Mouse (Mus musculus) midbrain, embryonic 16.5 days (tissue): ENCODE results near the gene Limd2. TPM values are rescaled to one million over a fixed set of nuclear protein-coding genes. Genes with fewer than 3 reads are reported as not detected.
"Not testable (repeated sequence)": the region's sequence is repeated elsewhere in the genome, so short reads cannot be mapped to it uniquely, and the experiment has no call there.

Experiments used
- ATAC-seq: fragments of 200-750 bp; cut with Nextera tagmentation; 2 replicates; pipeline ENCODE4 v1.8.0; 2017; ENCODE audit warnings: moderate TSS enrichment
- H3K27ac ChIP-seq: fragments of 300-500 bp; sonication (generic); 2 replicates; pipeline ENCODE4 v1.5.1; 2014; ENCODE audit warnings: mild to moderate bottlenecking, low read length, mixed read lengths
- H3K27me3 ChIP-seq: fragments of 300-500 bp; sonication (generic); 2 replicates; pipeline ENCODE4 v1.6.1; 2014; ENCODE audit warnings: low read depth, low read length, mixed read lengths; ENCODE audit not compliant: control insufficient read depth, insufficient read depth
- H3K36me3 ChIP-seq: fragments of 300-500 bp; sonication (generic); 2 replicates; pipeline ENCODE4 v1.6.1; 2014; ENCODE audit warnings: mild to moderate bottlenecking, low read length, moderate library complexity, mixed read lengths; ENCODE audit not compliant: control insufficient read depth, insufficient read depth
- H3K4me1 ChIP-seq: fragments of 300-500 bp; sonication (generic); 2 replicates; pipeline ENCODE4 v1.6.1; 2014; ENCODE audit warnings: mild to moderate bottlenecking, low read length, mixed read lengths; ENCODE audit not compliant: control insufficient read depth, insufficient read depth
- H3K4me2 ChIP-seq: fragments of 300-500 bp; sonication (generic); 2 replicates; pipeline ENCODE4 v1.6.1; 2014; ENCODE audit warnings: mild to moderate bottlenecking, low read length, mixed read lengths
- H3K4me3 ChIP-seq: fragments of 300-500 bp; sonication (generic); 2 replicates; pipeline ENCODE4 v1.5.1; 2014; ENCODE audit warnings: low read depth, mild to moderate bottlenecking, low read length, moderate library complexity, mixed read lengths
- H3K9ac ChIP-seq: fragments of 300-500 bp; sonication (generic); 2 replicates; pipeline ENCODE4 v1.6.1; 2014; ENCODE audit warnings: low read depth, low read length, mixed read lengths
- H3K9me3 ChIP-seq: fragments of 300-500 bp; sonication (generic); replicated peaks from 2 replicates; pipeline ENCODE4 v1.6.1; 2014; ENCODE audit warnings: mild to moderate bottlenecking, low read length, mixed read lengths; ENCODE audit not compliant: control insufficient read depth, poor library complexity, severe bottlenecking
- WGBS: fragments of 180-500 bp; shearing (Covaris S2); extraction: QIAGEN DNeasy Blood & Tissue Kit; methylation state at CpG from one replicate; pipeline ENCODE4 v1.1.7; 2014; 5-methylcytosine and 5-hydroxymethylcytosine counted together
- polyA plus RNA-seq: library from polyadenylated mRNA; unstranded; fragments of >200 nt; fragmentation: Nextera tagmentation; extraction: Ambion mirVana; gene quantifications from 2 replicates; pipeline ENCODE4 v1.2.1, GENCODE M21; 2015

Gene Limd2
- polyA plus RNA-seq, 1 experiment from 2014 or later = 143 TPM

GRCm38 (mm10) chr11:106154091-106154490 is 6.6 kb downstream of the Limd2 start:
- no peak for ATAC-seq
- 75% methylated on average over 5 of the region's 5 CpGs for WGBS
- H3K27ac ChIP-seq = no peak overlapping the region
- no peak overlapping the region for H3K4me3 ChIP-seq
- H3K27me3 ChIP-seq = no peaks in the 10 kb centered on the region
- peaks cover 12% of the 10 kb centered on the region; the same call in 1 of the 2 replicates for H3K4me1 ChIP-seq
- no peak overlapping the region for H3K9ac ChIP-seq
- H3K4me2 ChIP-seq = no peak overlapping the region
- H3K9me3 ChIP-seq = no peaks in the 10 kb centered on the region
- H3K36me3 ChIP-seq = peaks cover 44% of the 10 kb centered on the region

- Histone ChIP-seq H3K27ac (no peak overlapping the region), H3K4me1 (no peaks in the 10 kb centered on the region; the same call in 1 of the 2 replicates), H3K27me3 (no peaks in the 10 kb centered on the region), H3K4me3 (no peak overlapping the region), H3K36me3 (peaks cover 44% of the 10 kb centered on the region), H3K4me2 (no peak overlapping the region), H3K9ac (no peak overlapping the region), H3K9me3 (no peaks in the 10 kb centered on the region)
- no peak for ATAC-seq
- WGBS = 79% methylated on average over 8 of the region's 8 CpGs
Observed at GRCm38 (mm10) chr11:106152132-106152531, 8.5 kb downstream of the Limd2 start.

GRCm38 (mm10) chr11:106151219-106151618 is 9.4 kb downstream of the Limd2 start:
- Histone ChIP-seq H3K4me3 (no peak overlapping the region), H3K4me1 (no peaks in the 10 kb centered on the region; the same call in 1 of the 2 replicates), H3K27ac (no peak overlapping the region), H3K9ac (no peak overlapping the region), H3K27me3 (no peaks in the 10 kb centered on the region), H3K36me3 (peaks cover 38% of the 10 kb centered on the region), H3K9me3 (no peaks in the 10 kb centered on the region), H3K4me2 (no peak overlapping the region)
- no peak for ATAC-seq
- WGBS = 93% methylated on average over 3 of the region's 3 CpGs

- ATAC-seq = no peak
- peaks cover 8% of the 10 kb centered on the region for H3K4me1 ChIP-seq
- peak overlapping the region; percentile 49; the same call in 1 of the 2 replicates for H3K9ac ChIP-seq
- H3K4me2 ChIP-seq = no peak overlapping the region
- H3K27ac ChIP-seq = peak overlapping the region; percentile 68
- no peaks in the 10 kb centered on the region for H3K27me3 ChIP-seq
- H3K9me3 ChIP-seq = no peaks in the 10 kb centered on the region
- no peak overlapping the region for H3K4me3 ChIP-seq
- H3K36me3 ChIP-seq = no peaks in the 10 kb centered on the region
- WGBS = 28% methylated on average over 8 of the region's 8 CpGs
Observed at GRCm38 (mm10) chr11:106134580-106135528, 25.8 kb downstream of the Limd2 start.

GRCm38 (mm10) chr11:106132516-106132915 is 28.1 kb downstream of the Limd2 start:
- Histone ChIP-seq H3K36me3 (no peaks in the 10 kb centered on the region), H3K27me3 (no peaks in the 10 kb centered on the region), H3K4me1 (peaks cover 8% of the 10 kb centered on the region), H3K9ac (no peak overlapping the region), H3K4me3 (no peak overlapping the region), H3K9me3 (no peaks in the 10 kb centered on the region), H3K27ac (no peak overlapping the region), H3K4me2 (no peak overlapping the region)
- WGBS = 97% methylated on average over 5 of the region's 5 CpGs
- no peak for ATAC-seq

- Histone ChIP-seq H3K9ac (no peak overlapping the region), H3K27ac (no peak overlapping the region), H3K36me3 (peaks cover 9% of the 10 kb centered on the region), H3K27me3 (no peaks in the 10 kb centered on the region), H3K4me3 (no peak overlapping the region), H3K9me3 (no peaks in the 10 kb centered on the region), H3K4me1 (no peaks in the 10 kb centered on the region), H3K4me2 (no peak overlapping the region)
- 86% methylated on average over 1 of the region's 1 CpGs for WGBS
- no peak for ATAC-seq
Observed at GRCm38 (mm10) chr11:106129477-106129876, 31.2 kb downstream of the Limd2 start.

GRCm38 (mm10) chr11:106126727-106127373 is 33.8 kb downstream of the Limd2 start:
- not testable (repeated sequence) for H3K4me3 ChIP-seq, ATAC-seq, H3K9ac ChIP-seq, H3K9me3 ChIP-seq, H3K4me2 ChIP-seq, H3K27ac ChIP-seq, H3K4me1 ChIP-seq, H3K27me3 ChIP-seq
- WGBS = 96% methylated on average over 4 of the region's 6 CpGs
- peaks cover 12% of the 10 kb centered on the region for H3K36me3 ChIP-seq

- Histone ChIP-seq H3K4me3 (no peak overlapping the region), H3K36me3 (peaks cover 14% of the 10 kb centered on the region), H3K27me3 (no peaks in the 10 kb centered on the region), H3K9me3 (no peaks in the 10 kb centered on the region), H3K27ac (no peak overlapping the region), H3K4me1 (no peaks in the 10 kb centered on the region), H3K4me2 (no peak overlapping the region), H3K9ac (no peak overlapping the region)
- no peak for ATAC-seq
- 77% methylated on average over 1 of the region's 1 CpGs for WGBS
Observed at GRCm38 (mm10) chr11:106125827-106126226, 34.8 kb downstream of the Limd2 start.

- Histone ChIP-seq H3K27me3 (no peaks in the 10 kb centered on the region), H3K9ac (no peak overlapping the region), H3K4me1 (no peaks in the 10 kb centered on the region), H3K4me3 (no peak overlapping the region), H3K4me2 (no peak overlapping the region), H3K36me3 (peaks cover 14% of the 10 kb centered on the region), H3K27ac (no peak overlapping the region), H3K9me3 (no peaks in the 10 kb centered on the region)
- 73% methylated on average over 4 of the region's 4 CpGs for WGBS
- ATAC-seq = no peak
Observed at GRCm38 (mm10) chr11:106124784-106125183, 35.9 kb downstream of the Limd2 start.
